Mouse (Mus musculus): ENCODE results near the gene Fbxo34.
A peak's percentile ranks its signal among the peaks of the same experiment; 100 is the strongest.
"Not testable (repeated sequence)": the region's sequence is repeated elsewhere in the genome, so short reads cannot be mapped to it uniquely, and the experiment has no call there.

Fbxo34 gene

DNA sequence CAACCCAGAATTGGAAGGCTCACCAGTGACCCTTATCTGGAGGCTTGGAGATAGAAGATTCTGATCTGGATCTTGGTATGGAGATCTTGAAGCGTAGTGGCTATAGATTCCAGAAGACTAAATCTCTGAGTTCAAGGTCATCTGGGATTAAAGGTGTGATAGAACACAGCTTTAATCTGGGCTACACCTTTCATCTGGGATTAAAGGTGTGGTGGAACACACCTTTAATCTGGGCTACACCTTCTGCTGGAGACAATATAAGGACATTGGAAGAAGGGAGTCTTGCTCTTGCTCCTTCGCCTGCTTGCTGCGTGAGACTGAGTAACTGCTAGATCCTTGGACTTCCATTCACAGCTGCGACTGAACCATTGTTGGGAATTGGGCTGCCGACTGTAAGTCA lies at the start of gene Fbxo34:
TSS of gene Fbxo34 (plus strand) at position 301 of the 400 bp plus-strand sequence.
- not testable (repeated sequence) for DNase-seq (ENCODE audit: low read depth in 2 of 2, low spot score in 2 of 2)

- no peak for DNase-seq (ENCODE audit: low read depth in 2 of 2, low spot score in 2 of 2)
Observed at GRCm38 (mm10) chr14:47402735-47403134, 47.5 kb upstream of the Fbxo34 start.

GRCm38 (mm10) chr14:47406000-47406399 lies 44.2 kb upstream of the Fbxo34 start:
- DNase-seq (ENCODE audit: low read depth in 2 of 2, low spot score in 2 of 2): no peak

- DNase-seq (ENCODE audit: low read depth in 2 of 2, low spot score in 2 of 2): no peak
Observed at GRCm38 (mm10) chr14:47417346-47417745, 32.9 kb upstream of the Fbxo34 start.

GRCm38 (mm10) chr14:47417775-47418665 lies 32.2 kb upstream of the Fbxo34 start, which contains the start of gene Dlgap5:
TSS of gene Dlgap5 (minus strand) at chr14:47418407.
- peak; percentile 79 to 89 for DNase-seq (ENCODE audit: low read depth in 2 of 2, low spot score in 2 of 2)

- no peak for DNase-seq (ENCODE audit: low read depth in 2 of 2, low spot score in 2 of 2)
Observed at GRCm38 (mm10) chr14:47418666-47418991, 31.6 kb upstream of the Fbxo34 start.

DNA sequence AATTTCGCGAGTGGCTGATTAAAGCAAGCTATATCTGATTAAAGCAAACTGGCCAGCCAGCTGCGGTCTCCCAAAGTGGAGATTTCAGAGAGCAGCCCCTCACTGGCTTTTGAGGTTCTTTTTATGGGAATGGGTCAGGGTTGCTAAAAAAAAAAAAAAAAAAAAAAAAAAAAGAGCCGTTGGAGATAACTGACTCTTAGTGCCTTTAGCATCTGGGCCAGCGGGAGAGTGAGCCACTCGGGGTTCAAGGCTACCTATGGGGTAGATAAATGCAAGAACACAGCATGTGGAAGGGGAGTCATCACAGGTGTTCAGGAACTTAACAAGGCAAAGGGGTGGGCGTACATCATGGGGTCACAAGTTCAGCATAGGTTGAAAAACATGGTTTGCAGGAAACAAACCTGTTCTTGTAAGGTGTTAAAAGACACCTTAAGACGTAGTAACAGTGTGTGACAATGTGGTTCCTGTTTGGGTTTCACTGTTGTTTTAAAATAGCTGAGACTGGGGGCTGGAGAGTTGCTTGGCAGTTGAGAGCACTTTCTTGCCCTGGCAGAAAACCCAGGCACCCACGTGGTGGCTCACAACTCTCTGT lies 31.1 kb upstream of the Fbxo34 start:
- no peak for DNase-seq (ENCODE audit: low read depth in 2 of 2, low spot score in 2 of 2)

DNA sequence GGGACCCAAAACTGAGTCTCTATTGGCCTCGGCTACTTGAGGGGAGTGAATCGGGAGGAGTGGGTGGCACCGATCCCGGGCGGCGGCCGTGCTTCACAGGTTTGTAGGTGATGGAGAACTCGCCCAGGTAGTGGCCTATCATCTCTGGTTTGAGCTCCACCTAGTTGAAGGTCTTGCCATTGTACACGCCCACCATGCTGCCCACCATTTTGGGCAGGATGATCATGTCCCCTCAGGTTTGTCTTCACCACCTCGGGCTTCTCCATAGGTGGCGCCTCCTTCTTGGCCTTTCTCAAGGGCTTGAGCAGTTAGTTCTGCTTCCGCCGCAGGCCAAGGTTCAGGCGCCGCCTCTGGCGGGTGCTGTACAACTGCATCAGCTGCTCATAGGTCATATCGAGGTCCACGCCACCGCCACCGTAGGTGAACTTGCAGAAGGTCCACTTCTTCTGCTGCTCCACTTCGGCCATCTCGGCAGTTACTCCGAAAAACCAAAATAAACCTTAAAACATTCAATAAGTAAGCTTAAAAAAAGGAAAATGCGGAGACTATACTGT lies 30.4 kb upstream of the Fbxo34 start:
- no peak for DNase-seq (ENCODE audit: low read depth in 2 of 2, low spot score in 2 of 2)

GRCm38 (mm10) chr14:47421606-47422005 lies 28.6 kb upstream of the Fbxo34 start:
- DNase-seq (ENCODE audit: low read depth in 2 of 2, low spot score in 2 of 2): no peak

DNA sequence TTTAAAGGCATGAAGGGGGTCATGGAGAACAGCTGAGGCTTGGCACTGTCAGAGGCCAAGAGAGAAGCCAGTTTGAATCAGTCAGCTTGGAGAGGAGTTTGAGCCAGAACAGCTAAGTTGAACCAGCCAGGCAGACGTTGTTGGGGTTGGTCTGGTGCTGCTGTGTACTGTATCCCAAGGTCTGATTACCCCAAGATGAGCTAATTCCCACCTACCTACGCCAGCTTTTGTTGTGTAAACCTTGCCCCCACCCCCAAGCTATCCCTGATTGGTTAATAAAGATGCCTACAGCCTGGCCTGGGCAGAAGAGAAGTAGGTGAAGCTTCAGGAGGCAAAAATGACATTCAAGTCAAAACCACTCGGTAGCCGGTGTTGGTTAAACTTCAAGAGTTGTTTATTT lies 27.8 kb upstream of the Fbxo34 start:
- no peak for DNase-seq (ENCODE audit: low read depth in 2 of 2, low spot score in 2 of 2)

- DNase-seq (ENCODE audit: low read depth in 2 of 2, low spot score in 2 of 2): no peak
Observed at GRCm38 (mm10) chr14:47432987-47433386, 17.2 kb upstream of the Fbxo34 start.

- no peak for DNase-seq (ENCODE audit: low read depth in 2 of 2, low spot score in 2 of 2)
Observed at GRCm38 (mm10) chr14:47438947-47439346, 11.3 kb upstream of the Fbxo34 start.

DNA sequence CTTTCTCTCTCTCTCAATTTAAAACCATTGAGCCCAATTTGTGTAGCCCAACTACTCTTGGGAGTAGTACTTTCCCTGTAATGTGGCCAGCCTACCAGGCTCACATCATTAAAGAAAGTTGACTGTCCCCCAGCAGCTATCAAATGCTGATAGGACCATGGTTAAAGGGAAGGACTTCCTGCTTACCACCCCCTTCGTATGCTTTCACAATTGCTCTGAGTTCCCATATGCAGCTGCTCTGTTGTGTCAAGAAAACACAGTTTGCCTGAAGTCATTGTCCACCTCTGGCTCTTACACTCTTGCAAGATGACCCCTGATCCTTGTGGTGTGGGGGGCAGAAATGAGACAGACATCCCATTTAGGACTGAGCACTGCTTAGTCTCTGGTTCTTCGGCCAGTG lies 5.3 kb upstream of the Fbxo34 start:
- DNase-seq (ENCODE audit: low read depth in 2 of 2, low spot score in 2 of 2): no peak

- DNase-seq (ENCODE audit: low read depth in 2 of 2, low spot score in 2 of 2): no peak
Observed at GRCm38 (mm10) chr14:47445331-47446095, 4.7 kb upstream of the Fbxo34 start.

GRCm38 (mm10) chr14:47459556-47459955 lies 9.3 kb downstream of the Fbxo34 start:
- DNase-seq (ENCODE audit: low read depth in 2 of 2, low spot score in 2 of 2): no peak

GRCm38 (mm10) chr14:47461997-47462396 lies 11.8 kb downstream of the Fbxo34 start:
- no peak for DNase-seq (ENCODE audit: low read depth in 2 of 2, low spot score in 2 of 2)

- no peak for DNase-seq (ENCODE audit: low read depth in 2 of 2, low spot score in 2 of 2)
Observed at GRCm38 (mm10) chr14:47462453-47462852, 12.2 kb downstream of the Fbxo34 start.

GRCm38 (mm10) chr14:47462877-47463460 lies 12.7 kb downstream of the Fbxo34 start:
- DNase-seq (ENCODE audit: low read depth in 2 of 2, low spot score in 2 of 2): no peak

DNA sequence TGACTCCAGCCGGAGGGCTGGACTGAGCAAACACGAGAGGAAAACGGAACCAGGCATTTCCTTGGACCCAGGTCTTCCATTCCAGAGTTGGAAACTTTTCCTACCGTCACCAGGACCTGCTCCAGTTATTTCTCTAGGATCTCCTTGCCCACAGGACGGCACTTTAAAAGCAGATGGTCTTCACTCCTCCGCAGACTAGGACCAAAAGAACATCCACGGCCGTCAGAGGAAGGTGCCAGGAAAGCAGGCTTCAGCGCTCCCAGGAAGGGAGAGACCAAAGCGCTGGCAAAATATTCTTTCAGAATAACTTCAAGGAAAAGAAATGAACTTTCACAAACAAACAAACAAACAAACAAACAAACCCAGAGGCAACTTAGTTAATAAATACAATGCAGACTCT lies 14.2 kb downstream of the Fbxo34 start:
- DNase-seq (ENCODE audit: low read depth in 2 of 2, low spot score in 2 of 2): no peak

DNA sequence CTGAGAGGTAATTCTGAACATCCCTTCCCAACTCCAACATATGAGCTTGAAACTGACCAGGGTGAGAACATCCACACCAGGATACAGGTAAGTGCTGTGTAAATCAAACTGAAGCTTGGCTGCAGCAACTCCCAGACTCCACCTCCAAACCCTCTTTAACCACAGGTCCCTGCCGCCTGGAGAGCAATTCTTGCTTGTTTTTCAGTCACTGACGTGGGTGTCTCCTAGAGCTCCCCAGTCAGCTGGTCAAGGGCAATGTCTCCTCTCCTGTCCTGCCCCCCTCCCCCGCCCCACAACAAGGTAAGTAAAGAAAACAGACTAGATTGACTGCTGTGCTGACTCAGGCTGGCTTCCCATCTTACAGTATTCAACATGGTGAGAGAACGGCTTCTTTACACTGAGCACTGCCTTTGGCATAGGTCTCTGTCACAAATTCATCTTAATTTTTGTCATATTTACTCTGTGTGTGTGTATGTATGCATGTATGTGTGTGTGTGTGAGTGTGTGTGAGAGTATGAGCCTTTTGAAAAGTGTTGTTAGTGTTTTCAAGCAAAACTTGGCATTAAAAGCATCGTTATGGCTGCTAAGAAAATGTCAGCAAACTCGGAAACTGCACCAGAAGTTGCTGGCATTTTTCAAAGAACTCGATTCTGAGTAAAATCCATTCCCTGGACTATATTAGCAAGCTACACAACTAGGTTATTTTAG lies 15.4 kb downstream of the Fbxo34 start:
- DNase-seq (ENCODE audit: low read depth in 2 of 2, low spot score in 2 of 2): no peak

DNA sequence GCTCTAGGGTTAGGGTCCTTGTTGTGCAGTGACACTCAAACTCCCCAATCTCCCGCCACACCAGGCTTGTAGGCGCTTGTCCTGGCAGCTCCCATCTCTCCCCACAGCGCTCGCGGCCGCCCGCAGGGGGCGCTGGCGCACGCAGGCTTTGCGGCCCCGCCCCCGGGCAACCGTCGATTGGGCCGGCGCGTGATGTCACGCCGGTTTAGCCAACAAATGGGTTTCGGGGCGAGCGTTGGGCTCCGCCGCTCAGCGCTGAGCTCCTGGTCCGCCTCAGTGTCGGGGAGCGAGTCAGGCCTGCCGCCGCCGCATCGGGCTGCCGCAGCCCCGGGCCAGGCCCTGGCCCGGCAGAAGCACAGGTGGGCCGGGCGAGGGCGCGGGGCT lies 22.1 kb downstream of the Fbxo34 start:
- peak; percentile 95 to 96 for DNase-seq (ENCODE audit: low read depth in 2 of 2, low spot score in 2 of 2)
